Mouse (Mus musculus) gastrocnemius, adult 18-20 months (tissue): ENCODE measurements around the gene Olfr272. TPM values are rescaled to one million over a fixed set of nuclear protein-coding genes. Genes with fewer than 3 reads are reported as not detected.

Source experiments
- DNase-seq: peaks from one replicate; pipeline ENCODE4 v3.0.0; 2021; ENCODE audit warnings: low spot score
- long read RNA-seq, 2 experiments: library from polyadenylated mRNA; stranded (forward); transcript quantifications; one replicate each; pipeline ENCODE4 v2.0.0; 2021
- total RNA-seq, 2 experiments: library from RNA; stranded (reverse); gene quantifications; 2 replicates each; pipeline ENCODE4 v1.2.3; 2021

Olfr272 gene
- not detected for total RNA-seq
- long read RNA-seq, experiment 1: 0 reads
- long read RNA-seq, experiment 2: 0 reads

DNA sequence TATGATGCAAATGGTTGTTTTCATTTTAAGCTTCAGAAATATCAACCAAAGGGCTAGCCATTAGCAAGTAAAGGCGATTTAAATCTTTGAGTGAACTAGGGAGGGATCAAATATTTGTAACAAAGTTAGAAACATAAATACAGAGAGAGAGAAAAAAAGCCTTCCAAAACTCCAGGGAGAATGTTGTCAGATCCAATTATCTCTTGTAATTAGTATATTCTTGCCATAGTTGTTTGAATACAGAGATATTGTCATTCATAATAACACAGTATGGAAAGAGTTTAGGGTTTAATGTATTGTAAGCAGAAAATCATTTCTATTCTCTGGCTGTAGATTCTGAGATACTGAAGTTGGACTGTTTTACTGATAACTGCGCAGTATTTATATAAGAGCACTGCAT lies at the start of gene Olfr272:
Gene Olfr272 (minus strand): TSS at position 101 of the 400 bp plus-strand sequence.
- no peak for DNase-seq

DNA sequence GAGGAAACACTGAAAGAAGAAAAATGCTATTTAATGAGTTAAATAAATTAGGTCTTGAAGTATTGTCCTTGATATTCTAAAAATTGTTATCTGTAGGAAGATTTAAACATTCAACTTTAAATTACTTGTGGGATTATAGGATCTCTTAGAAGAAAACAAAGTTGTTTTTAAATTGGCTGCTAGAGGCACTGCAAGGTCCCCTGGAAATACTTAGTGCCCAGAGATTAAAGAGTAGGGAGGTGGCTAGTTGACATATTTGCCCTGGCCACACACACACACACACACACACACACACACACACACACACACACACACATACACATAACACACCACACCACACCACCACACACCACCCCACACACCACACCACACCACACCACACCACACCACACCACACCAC lies 45.3 kb upstream of the Olfr272 start, which contains the start of gene Olfr270:
Gene Olfr270 (plus strand): TSS at position 301 of the 400 bp plus-strand sequence.
- no peak for DNase-seq

DNA sequence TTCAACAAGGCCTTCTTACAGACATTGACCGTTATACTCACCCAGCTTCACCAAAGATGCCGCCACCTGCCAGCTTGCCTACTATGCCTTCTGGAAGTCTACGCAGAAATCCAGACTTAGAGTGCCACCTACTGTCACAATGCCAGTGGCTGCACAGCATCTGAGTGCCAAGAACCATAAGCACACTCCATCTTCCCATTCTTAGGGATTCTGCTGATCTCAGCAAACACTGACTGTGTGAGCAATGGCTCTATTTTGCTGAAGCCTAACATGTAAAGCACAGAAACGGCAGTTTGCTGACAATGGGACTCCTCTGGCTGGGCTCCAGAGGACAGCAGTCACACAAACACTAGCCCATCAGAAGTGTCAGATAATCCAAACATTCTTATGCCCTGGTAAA lies 39.7 kb upstream of the Olfr272 start:
- DNase-seq: no peak

DNA sequence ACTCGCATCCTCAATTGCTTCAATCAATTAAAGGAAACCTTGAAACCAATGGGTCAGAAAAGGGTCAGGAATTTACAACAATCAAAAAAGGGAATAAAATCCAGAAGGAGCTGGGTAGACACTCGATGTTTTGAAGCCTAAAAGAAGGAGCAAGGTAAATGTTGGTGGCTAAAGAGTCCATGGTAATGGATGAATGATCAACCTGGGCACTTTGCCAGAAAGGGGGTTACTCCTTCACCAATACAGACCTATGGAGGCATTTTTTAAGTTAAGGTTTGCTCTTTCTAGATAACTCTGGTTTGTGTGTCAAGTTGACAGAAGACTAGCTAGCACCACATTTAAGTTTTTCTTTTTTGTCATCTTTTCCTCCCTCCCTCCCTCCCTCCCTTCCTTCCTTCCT lies 30.0 kb upstream of the Olfr272 start:
- DNase-seq: no peak

DNA sequence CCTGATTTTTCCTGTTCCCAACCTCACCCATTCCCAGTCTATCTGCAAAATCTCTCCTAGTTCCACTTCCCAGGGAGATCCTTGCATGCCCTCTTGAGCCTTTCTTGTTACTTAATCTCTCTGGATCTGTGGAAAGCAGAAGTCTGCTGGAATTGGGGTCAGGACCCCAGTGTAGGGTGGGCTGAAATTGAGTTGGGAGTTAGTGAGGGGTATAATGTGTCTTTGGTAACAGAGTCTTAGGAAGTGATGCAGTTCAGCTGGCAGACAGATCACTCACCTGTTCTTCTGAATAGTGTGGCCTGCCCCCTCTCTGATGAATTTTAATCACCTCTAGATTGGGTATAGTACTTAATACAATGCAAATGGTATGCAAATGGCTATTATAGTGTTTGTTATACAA lies 27.7 kb upstream of the Olfr272 start:
- DNase-seq: no peak

DNA sequence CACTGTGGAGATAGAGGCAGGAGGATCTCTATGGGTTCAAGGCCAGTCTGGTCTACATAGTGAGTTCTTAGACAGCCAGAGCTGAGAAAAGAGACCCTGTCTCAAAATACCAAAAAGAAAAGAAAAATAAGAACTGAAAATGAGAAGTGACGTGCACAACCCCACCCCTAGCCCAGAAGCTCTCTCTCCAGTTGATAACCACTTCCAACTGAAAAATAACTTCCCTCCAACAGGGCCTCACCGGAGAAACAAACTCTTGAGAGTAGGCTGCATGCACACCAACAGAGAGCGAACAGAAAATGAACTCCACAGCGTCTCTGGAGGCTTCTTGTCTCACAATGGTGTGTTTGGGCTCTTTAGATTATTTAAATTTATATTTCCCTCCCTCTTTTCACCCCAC lies 11.5 kb upstream of the Olfr272 start:
- no peak for DNase-seq

DNA sequence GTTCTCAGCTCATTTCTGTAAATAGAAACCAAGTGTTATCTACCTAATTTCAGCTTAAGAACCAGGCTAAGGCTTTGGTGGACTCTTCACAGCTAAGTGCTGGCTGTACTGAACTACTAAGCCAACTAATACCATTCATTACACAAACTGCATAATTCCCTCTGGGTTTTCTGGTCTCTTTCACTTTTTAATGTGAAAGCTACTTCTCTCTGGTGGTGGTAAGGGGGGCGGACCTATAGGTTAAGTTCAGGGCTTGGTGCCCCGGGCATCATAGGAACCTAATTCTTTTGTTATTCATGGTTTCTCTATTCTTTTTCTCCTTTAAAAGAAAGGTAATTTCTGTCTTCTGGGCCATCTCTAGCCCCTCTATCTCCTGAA lies 1.7 kb downstream of the Olfr272 start:
- DNase-seq: no peak

DNA sequence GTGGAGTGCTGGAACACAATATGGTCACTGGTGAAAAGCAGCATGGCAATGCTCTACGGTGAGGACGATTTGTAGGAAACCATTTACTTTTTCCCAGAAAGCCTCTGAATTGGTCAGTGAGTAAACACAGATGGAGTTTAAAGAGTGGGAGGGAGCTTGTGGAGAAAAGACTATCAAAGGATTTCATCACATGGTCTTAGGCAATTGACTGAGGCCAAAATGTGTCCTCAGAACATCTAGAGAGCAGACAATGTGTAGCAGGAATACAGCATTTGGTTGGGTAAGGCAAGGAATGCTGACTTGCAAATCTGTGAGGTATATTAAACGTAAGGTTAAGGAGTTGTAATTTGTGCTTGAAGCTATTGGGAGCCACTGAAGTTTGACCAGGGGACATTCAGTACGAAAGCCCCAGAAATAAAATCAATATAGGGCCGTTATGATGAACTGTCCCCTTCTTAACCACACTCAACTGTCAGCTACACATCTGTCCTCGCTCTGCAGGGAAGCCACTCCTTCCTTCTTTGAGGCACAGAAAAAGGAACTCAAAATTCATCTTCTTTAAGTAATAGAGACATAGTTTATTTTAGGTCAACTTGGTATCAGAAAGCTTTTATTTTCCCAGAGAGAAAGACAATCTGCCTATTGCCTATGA lies 2.2 kb downstream of the Olfr272 start:
- no peak for DNase-seq

DNA sequence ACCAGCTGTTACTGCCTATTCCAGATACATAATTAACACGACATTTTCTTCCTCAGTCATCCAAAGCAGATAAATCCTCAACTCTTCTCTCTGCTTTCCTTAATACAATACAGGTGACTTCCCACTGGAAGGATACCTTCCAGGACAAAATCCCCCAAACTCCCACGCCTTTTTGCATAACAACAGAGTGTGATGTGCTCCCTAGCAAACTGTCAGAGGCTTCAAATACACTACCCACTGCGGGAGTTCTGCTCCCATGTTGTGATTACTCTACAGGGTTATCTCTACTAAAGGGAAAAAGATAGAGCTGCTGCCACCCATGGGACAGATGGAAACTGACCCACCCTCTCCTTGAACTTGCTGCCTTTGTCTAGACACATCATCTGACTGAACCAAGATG lies 6.6 kb downstream of the Olfr272 start:
- no peak for DNase-seq

DNA sequence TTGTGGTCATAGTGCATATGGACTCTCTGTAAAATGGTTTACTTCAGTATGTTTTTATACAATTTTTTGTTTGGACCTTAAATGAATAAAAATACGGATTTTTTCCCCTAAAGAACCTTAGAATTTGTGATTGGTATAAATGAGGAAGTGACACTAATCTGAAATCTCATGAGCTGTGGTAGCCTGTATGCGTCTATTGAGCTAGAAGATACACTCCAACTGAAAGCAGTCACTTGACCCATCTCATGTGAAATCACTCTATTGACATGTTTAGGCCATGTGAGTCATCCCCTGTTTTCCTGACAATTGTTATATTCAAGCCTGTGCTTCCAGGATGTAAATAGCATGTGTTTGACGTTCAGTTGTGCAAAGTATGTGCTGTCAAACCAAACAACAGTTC lies 9.4 kb downstream of the Olfr272 start:
- no peak for DNase-seq

DNA sequence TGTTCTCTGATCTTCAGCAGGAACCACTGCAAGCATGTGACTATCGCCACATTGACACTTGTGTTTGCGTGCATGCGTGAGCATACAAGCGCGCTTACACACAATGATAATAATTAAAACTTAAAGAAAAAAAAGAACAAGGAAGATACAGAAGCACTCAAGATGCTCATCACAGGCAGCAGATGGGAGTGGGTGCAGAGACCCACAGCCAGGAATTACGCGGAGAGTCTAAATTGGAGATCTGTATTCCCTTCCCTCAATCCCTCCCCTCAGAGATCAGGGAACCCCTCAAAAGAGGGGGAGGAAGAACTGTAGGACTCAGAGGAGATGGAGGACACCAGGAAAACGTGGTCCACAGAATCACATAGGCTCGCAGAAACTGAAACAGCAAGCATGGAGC lies 54.8 kb downstream of the Olfr272 start:
- no peak for DNase-seq

Other genes starting within 250 kb of the Olfr272 start
- not detected for gene Olfr275, start 104.6 kb downstream of the Olfr272 start, total RNA-seq
- gene Olfr273, start 59.9 kb downstream of the Olfr272 start, total RNA-seq: not detected
- not detected for gene Olfr270, start 45.4 kb upstream of the Olfr272 start, total RNA-seq
- not detected for gene Nipsnap3a, start 70.1 kb upstream of the Olfr272 start, total RNA-seq
- 1 to 10 TPM; 1.7 to 2.3 TPM for gene Nipsnap3b, start 92.7 kb upstream of the Olfr272 start, total RNA-seq
- 1 to 10 TPM; 7.1 to 7.4 TPM for gene Abca1, start 240.7 kb upstream of the Olfr272 start, total RNA-seq